Mouse (Mus musculus): ENCODE data around the gene Dnm3.

The Dnm3 gene

GRCm38 (mm10) chr1:162477246-162478209 is at the start of gene Dnm3:
Dnm3 (minus strand) TSS chr1:162478034.
- in situ Hi-C loops (cut with MseI, MboI), result no loop called here

GRCm38 (mm10) chr1:162515116-162515515 is 37.3 kb upstream of the Dnm3 start:
- in situ Hi-C loops (cut with MseI, MboI), result no loop called here

GRCm38 (mm10) chr1:162510013-162510356 is 32.2 kb upstream of the Dnm3 start:
- in situ Hi-C loops (cut with MseI, MboI), result no loop called here

GRCm38 (mm10) chr1:162509329-162510012 is 31.6 kb upstream of the Dnm3 start:
- in situ Hi-C loops (cut with MseI, MboI), result no loop called here

- in situ Hi-C loops (cut with MseI, MboI), result no loop called here
These were observed 30.6 kb upstream of the Dnm3 start for GRCm38 (mm10) chr1:162508211-162509005.

GRCm38 (mm10) chr1:162506516-162506915 is 28.7 kb upstream of the Dnm3 start:
- in situ Hi-C loops (cut with MseI, MboI), result no loop called here

GRCm38 (mm10) chr1:162505649-162506048 is 27.8 kb upstream of the Dnm3 start:
- in situ Hi-C loops (cut with MseI, MboI), result no loop called here

GRCm38 (mm10) chr1:162476531-162477080 is 1.2 kb downstream of the Dnm3 start:
- in situ Hi-C loops (cut with MseI, MboI), result no loop called here

- in situ Hi-C loops (cut with MseI, MboI), result no loop called here
These were observed 4.9 kb downstream of the Dnm3 start for GRCm38 (mm10) chr1:162472949-162473348.

GRCm38 (mm10) chr1:162471089-162471488 is 6.7 kb downstream of the Dnm3 start:
- in situ Hi-C loops (cut with MseI, MboI), result no loop called here

- in situ Hi-C loops (cut with MseI, MboI), result no loop called here
These were observed 8.0 kb downstream of the Dnm3 start for GRCm38 (mm10) chr1:162469752-162470280.

GRCm38 (mm10) chr1:162463676-162464075 is 14.2 kb downstream of the Dnm3 start:
- in situ Hi-C loops (cut with MseI, MboI), result no loop called here

GRCm38 (mm10) chr1:162458711-162459110 is 19.1 kb downstream of the Dnm3 start:
- in situ Hi-C loops (cut with MseI, MboI), result no loop called here

- in situ Hi-C loops (cut with MseI, MboI), result no loop called here
These were observed 21.0 kb downstream of the Dnm3 start for GRCm38 (mm10) chr1:162456861-162457260.

GRCm38 (mm10) chr1:162456406-162456805 is 21.4 kb downstream of the Dnm3 start:
- in situ Hi-C loops (cut with MseI, MboI), result no loop called here

- in situ Hi-C loops (cut with MseI, MboI), result no loop called here
These were observed 24.3 kb downstream of the Dnm3 start for GRCm38 (mm10) chr1:162453578-162453977.

GRCm38 (mm10) chr1:162453030-162453429 is 24.8 kb downstream of the Dnm3 start:
- in situ Hi-C loops (cut with MseI, MboI), result no loop called here

GRCm38 (mm10) chr1:162449161-162449909 is 28.5 kb downstream of the Dnm3 start:
- in situ Hi-C loops (cut with MseI, MboI), result no loop called here

- in situ Hi-C loops (cut with MseI, MboI), result no loop called here
These were observed 33.0 kb downstream of the Dnm3 start for GRCm38 (mm10) chr1:162444805-162445204.

GRCm38 (mm10) chr1:162439576-162439975 is 38.3 kb downstream of the Dnm3 start:
- in situ Hi-C loops (cut with MseI, MboI), result no loop called here

GRCm38 (mm10) chr1:162436672-162437071 is 41.2 kb downstream of the Dnm3 start:
- in situ Hi-C loops (cut with MseI, MboI), result no loop called here
